Mouse (Mus musculus) embryonic stem cell, embryonic (primary cell): ENCODE data around the gene Map4k5.

Experiments used
- CTCF ChIA-PET, 4 experiments: fragments of 300-600 bp in 2 of 4; fragments of 350-600 bp in 2 of 4; sonication (Branson Sonifier 250); formaldehyde crosslinking; loops; one replicate each; lab custom pipeline; 2022; ENCODE audit warnings: inconsistent platforms in 2 of 4; lab: Charles Lee
- POLR2A ChIA-PET, 4 experiments: fragments of 300-600 bp in 2 of 4; fragments of 350-600 bp in 2 of 4; sonication (Branson Sonifier 250); formaldehyde crosslinking; loops; one replicate each; lab custom pipeline; 2022; ENCODE audit warnings: antibody characterized with exemption in 4 of 4, inconsistent platforms in 1 of 4; lab: Charles Lee

The Map4k5 gene

DNA sequence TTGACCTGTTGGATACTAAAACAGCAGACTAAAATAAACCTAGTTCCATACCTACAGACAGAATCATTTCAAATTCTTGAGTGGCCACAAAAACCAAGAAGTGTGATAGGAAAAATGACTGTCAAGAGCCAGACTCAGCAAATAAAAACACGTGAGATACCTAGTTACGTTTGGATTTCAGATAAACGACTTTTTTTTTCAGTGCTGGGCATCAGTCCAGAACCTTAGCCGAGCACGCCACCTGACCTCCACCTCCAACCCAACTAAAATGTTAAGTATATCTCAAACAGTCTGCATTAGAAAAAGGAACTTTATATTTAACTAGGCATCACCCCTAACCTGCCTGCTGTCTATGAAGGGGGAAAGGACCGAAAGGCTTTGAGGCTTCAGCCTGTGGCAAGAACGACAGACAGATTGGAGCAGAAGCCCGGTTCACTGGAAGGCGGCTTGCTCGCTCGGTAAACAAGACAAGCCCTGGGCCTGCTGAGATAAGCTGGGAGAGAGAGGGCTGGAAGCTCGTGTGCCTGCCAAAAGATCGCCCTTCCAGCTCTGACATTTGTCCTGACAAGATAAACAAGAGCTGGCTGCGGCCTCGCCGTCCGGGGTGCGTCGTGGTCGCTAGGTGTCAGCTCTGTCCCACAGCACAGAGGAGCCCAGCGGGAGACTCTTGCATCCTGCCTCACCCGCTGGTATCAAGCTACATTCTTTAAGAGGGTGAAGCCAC lies 135.4 kb downstream of the Map4k5 start:
- ChIA-PET POLR2A (interaction anchor here (0.6 to 3.3 kb wide), 17 partner anchors 10 to 202 kb away, joined by 3 to 18 read pairs (median 4); partner anchors contain the start of genes Map4k5 (in 4 of the 4), Atl1 (in 3 of the 4), Atp5s (in 2 of the 4) and L2hgdh (in 2 of the 4)), CTCF (interaction anchor here (0.6 to 2.2 kb wide), 21 partner anchors 25 to 522 kb away, joined by 3 to 23 read pairs (median 3); partner anchors contain the start of genes Atl1 (in 2 of the 4), Map4k5 (in 2 of the 4), Atp5s (in 1 of the 4) and Cdkl1 (in 1 of the 4))

DNA sequence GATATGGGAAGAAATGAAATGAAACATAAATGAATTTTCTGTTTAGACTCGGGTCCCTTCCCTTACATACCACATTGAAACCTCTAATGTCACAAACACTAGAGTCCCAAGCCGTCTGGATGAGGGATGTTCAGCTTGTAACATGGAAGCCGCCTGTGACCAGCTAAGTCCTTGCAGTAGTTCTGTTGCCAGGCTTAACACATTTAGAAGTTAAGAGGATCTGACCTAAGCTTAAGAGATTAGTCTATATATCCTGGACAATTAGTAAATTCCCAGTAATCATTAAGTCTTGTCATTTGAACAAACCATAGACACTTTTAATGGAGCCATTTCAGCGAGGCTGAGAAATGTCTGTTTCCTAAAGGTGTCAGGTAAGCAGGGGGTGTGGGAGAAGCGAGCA lies 137.0 kb downstream of the Map4k5 start:
- ChIA-PET CTCF (interaction anchor here in 1 of 4 experiments (0.7 kb wide), 1 partner anchor 35 kb away, joined by 4 read pairs; no protein-coding TSS in a partner anchor), POLR2A (interaction anchor here in 3 of 4 experiments (0.6 to 3.3 kb wide), 4 partner anchors 31 to 1403 kb away, joined by 3 to 18 read pairs (median 4); partner anchors contain the start of genes Atp5s (in 1 of the 3), L2hgdh (in 1 of the 3) and Rps29 (in 1 of the 3))

DNA sequence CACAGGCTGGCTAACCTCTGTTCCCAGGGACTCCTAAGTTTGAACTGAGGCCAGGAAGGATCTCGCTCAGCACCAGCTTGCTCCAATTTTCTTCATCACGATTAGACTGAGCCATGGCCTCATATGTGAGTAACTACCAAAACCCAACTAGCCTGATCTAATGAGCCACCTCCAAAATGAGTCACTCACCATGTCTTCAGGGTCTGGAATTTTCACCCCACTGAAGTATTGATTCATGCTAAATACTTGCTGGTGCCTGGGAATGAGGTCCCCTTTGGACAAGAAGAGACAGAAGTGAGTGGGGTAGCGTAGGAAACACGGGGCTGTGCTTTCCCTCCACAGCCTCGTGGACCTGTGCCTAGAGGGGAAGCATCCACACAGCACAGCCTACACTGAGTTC lies 139.1 kb downstream of the Map4k5 start:
- CTCF ChIA-PET, result no interaction called here

More for the DNA sequence above, 139.1 kb downstream of the Map4k5 start:
- POLR2A ChIA-PET, result interaction anchor here in 1 of 4 experiments (1.4 kb wide), 1 partner anchor 29 kb away, joined by 3 read pairs; the partner anchor contains the start of genes Atp5s and L2hgdh
